Mouse (Mus musculus) stomach, postnatal 0 days (tissue): ENCODE measurements around the gene Slc38a3.

ENCODE experiments used
- CTCF ChIP-seq: IDR thresholded peaks from 2 replicates; pipeline ENCODE4 v1.5.1; 2016; ENCODE audit warnings: antibody characterized with exemption, low read depth, mild to moderate bottlenecking, moderate library complexity
- EP300 ChIP-seq: optimal IDR thresholded peaks from 2 replicates; pipeline ENCODE3; 2016; ENCODE audit warnings: antibody characterized with exemption

DNA sequence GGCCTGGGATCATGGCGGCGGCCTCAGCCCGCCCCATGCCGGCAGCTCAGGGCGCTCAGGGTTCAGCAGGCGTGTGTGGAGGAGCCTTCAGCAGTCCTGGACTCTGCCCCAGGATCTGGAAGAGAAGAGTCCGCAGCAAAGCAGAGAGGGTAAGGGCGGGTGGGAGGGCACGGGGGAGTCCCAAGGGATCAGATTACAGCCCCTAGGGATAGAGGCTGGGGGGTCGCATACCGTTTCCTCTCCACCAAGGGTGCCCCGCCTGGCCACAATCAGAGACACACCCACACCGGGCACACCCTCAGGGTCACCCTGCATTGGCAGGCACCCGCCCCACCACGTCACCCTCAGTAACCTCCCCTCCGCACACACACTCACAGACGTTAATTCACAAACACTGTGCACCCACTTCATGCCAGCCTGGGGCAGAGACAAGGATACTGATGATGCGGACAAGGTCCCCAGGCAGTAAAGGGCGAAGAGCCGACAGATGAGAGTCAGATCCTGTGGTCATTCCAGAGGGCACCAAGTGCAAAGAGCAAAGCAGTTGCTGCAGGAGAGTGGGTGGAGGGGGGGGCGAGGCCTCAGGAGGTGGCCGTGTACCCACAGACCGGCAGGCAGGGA is 64.2 kb downstream of the Slc38a3 start:
- 0 out of 2 replicates have a peak, but pooled peaks have one; percentile 2 for TF ChIP-seq CTCF
- no peak for TF ChIP-seq EP300
